Mouse (Mus musculus) hindbrain, embryonic 10.5 days (tissue): ENCODE data around the gene Dppa4. TPM values are rescaled to one million over a fixed set of nuclear protein-coding genes. Genes with fewer than 3 reads are reported as not detected.
"Not testable (repeated sequence)": the region's sequence is repeated elsewhere in the genome, so short reads cannot be mapped to it uniquely, and the experiment has no call there.

Experiments used
- DNase-seq: peaks from one replicate; pipeline ENCODE4 v3.0.0-alpha.2; 2017; ENCODE audit warnings: low spot score
- H3K27ac ChIP-seq: fragments of 300-500 bp; sonication (generic); 2 replicates; pipeline ENCODE4 v1.5.1; 2016; ENCODE audit warnings: mild to moderate bottlenecking, moderate library complexity
- H3K27me3 ChIP-seq: fragments of 300-500 bp; sonication (generic); 2 replicates; pipeline ENCODE4 v1.6.1; 2016; ENCODE audit warnings: mild to moderate bottlenecking; ENCODE audit not compliant: poor library complexity, insufficient read depth, severe bottlenecking
- H3K36me3 ChIP-seq: fragments of 300-500 bp; sonication (generic); 2 replicates; pipeline ENCODE4 v1.6.1; 2016; ENCODE audit warnings: mild to moderate bottlenecking, moderate library complexity
- H3K4me1 ChIP-seq: fragments of 300-500 bp; sonication (generic); replicated peaks from 2 replicates; pipeline ENCODE4 v1.6.1; 2016; ENCODE audit warnings: mild to moderate bottlenecking
- H3K4me3 ChIP-seq: fragments of 300-500 bp; sonication (generic); 2 replicates; pipeline ENCODE4 v1.5.1; 2016; ENCODE audit warnings: mild to moderate bottlenecking, moderate library complexity
- H3K9me3 ChIP-seq: fragments of 300-500 bp; sonication (generic); 2 replicates; pipeline ENCODE4 v1.6.1; 2016; ENCODE audit warnings: mild to moderate bottlenecking, moderate library complexity
- WGBS: fragments of 180-500 bp; shearing (Covaris S2); methylation state at CpG from one replicate; pipeline ENCODE4 v1.1.7; 2016; 5-methylcytosine and 5-hydroxymethylcytosine counted together
- polyA plus RNA-seq: library from polyadenylated mRNA; unstranded; fragments of >200 nt; fragmentation: Nextera tagmentation; extraction: Ambion mirVana; gene quantifications from 2 replicates; pipeline ENCODE4 v1.2.1, GENCODE M21; 2016

The Dppa4 gene
- polyA plus RNA-seq, 1 experiment from 2014 or later: 0.12 TPM

GRCm38 (mm10) chr16:48297384-48298136 lies 14.0 kb downstream of the Dppa4 start:
- WGBS: 81% methylated on average over 14 of the region's 14 CpGs
- no peaks in the 10 kb centered on the region for H3K27me3 ChIP-seq
- DNase-seq: no peak
- no peaks in the 10 kb centered on the region for H3K36me3 ChIP-seq
- H3K4me3 ChIP-seq: no peak overlapping the region
- no peak overlapping the region for H3K27ac ChIP-seq
- H3K4me1 ChIP-seq: no peaks in the 10 kb centered on the region
- H3K9me3 ChIP-seq: no peaks in the 10 kb centered on the region

- no peaks in the 10 kb centered on the region for H3K4me1 ChIP-seq
- H3K36me3 ChIP-seq: no peaks in the 10 kb centered on the region
- H3K4me3 ChIP-seq: no peak overlapping the region
- H3K27me3 ChIP-seq: no peaks in the 10 kb centered on the region
- 89% methylated on average over 3 of the region's 3 CpGs for WGBS
- DNase-seq: no peak
- no peaks in the 10 kb centered on the region for H3K9me3 ChIP-seq
- H3K27ac ChIP-seq: no peak overlapping the region
These were observed 16.4 kb downstream of the Dppa4 start for GRCm38 (mm10) chr16:48299884-48300283.

GRCm38 (mm10) chr16:48303509-48303908 lies 20.0 kb downstream of the Dppa4 start, which contains the start of gene Dppa2:
TSS of gene Dppa2 (plus strand) at chr16:48303908.
- Histone ChIP-seq H3K4me3 (no peak within 1 kb of the TSS), H3K27ac (no peak within 1 kb of the TSS), H3K9me3 (no peaks in the 10 kb centered on the region), H3K27me3 (no peaks in the 10 kb centered on the region), H3K4me1 (no peaks in the 10 kb centered on the region), H3K36me3 (no peaks in the 10 kb centered on the region)
- WGBS: 83% methylated on average over 7 of the region's 7 CpGs
- no peak for DNase-seq

- no peaks in the 10 kb centered on the region for H3K36me3 ChIP-seq
- no peak overlapping the region for H3K27ac ChIP-seq
- no peaks in the 10 kb centered on the region for H3K4me1 ChIP-seq
- DNase-seq: no peak
- no peaks in the 10 kb centered on the region for H3K27me3 ChIP-seq
- H3K9me3 ChIP-seq: no peaks in the 10 kb centered on the region
- 91% methylated on average over 3 of the region's 3 CpGs for WGBS
- H3K4me3 ChIP-seq: no peak overlapping the region
These were observed 20.4 kb downstream of the Dppa4 start for GRCm38 (mm10) chr16:48303983-48304382.

GRCm38 (mm10) chr16:48308916-48309315 lies 25.4 kb downstream of the Dppa4 start:
- not testable (repeated sequence) for DNase-seq, H3K4me1 ChIP-seq, H3K27ac ChIP-seq, H3K36me3 ChIP-seq, H3K27me3 ChIP-seq, H3K9me3 ChIP-seq, H3K4me3 ChIP-seq
- WGBS: 96% methylated on average over 10 of the region's 10 CpGs

- no peak overlapping the region for H3K27ac ChIP-seq
- no peaks in the 10 kb centered on the region for H3K4me1 ChIP-seq
- H3K9me3 ChIP-seq: no peaks in the 10 kb centered on the region
- H3K27me3 ChIP-seq: no peaks in the 10 kb centered on the region
- no peaks in the 10 kb centered on the region for H3K36me3 ChIP-seq
- H3K4me3 ChIP-seq: no peak overlapping the region
- DNase-seq: no peak
- WGBS: 78% methylated on average over 12 of the region's 12 CpGs
These were observed 26.5 kb downstream of the Dppa4 start for GRCm38 (mm10) chr16:48309912-48310630.

- H3K27me3 ChIP-seq: no peaks in the 10 kb centered on the region
- H3K27ac ChIP-seq: no peak overlapping the region
- no peaks in the 10 kb centered on the region for H3K9me3 ChIP-seq
- no peaks in the 10 kb centered on the region for H3K4me1 ChIP-seq
- no peaks in the 10 kb centered on the region for H3K36me3 ChIP-seq
- no peak for DNase-seq
- H3K4me3 ChIP-seq: no peak overlapping the region
- WGBS: 90% methylated on average over 3 of the region's 3 CpGs
These were observed 31.8 kb downstream of the Dppa4 start for GRCm38 (mm10) chr16:48315294-48315693.

GRCm38 (mm10) chr16:48320781-48321180 lies 37.2 kb downstream of the Dppa4 start:
- H3K27me3 ChIP-seq: no peaks in the 10 kb centered on the region
- no peak overlapping the region for H3K4me3 ChIP-seq
- no peaks in the 10 kb centered on the region for H3K4me1 ChIP-seq
- H3K36me3 ChIP-seq: no peaks in the 10 kb centered on the region
- 96% methylated on average over 6 of the region's 6 CpGs for WGBS
- no peak for DNase-seq
- H3K9me3 ChIP-seq: no peaks in the 10 kb centered on the region
- H3K27ac ChIP-seq: no peak overlapping the region

GRCm38 (mm10) chr16:48323133-48323532 lies 39.6 kb downstream of the Dppa4 start:
- Histone ChIP-seq H3K27me3 (no peaks in the 10 kb centered on the region), H3K9me3 (no peaks in the 10 kb centered on the region), H3K4me1 (no peaks in the 10 kb centered on the region), H3K4me3 (no peak overlapping the region), H3K36me3 (no peaks in the 10 kb centered on the region), H3K27ac (no peak overlapping the region)
- 74% methylated on average over 6 of the region's 6 CpGs for WGBS
- no peak for DNase-seq

- 90% methylated on average over 8 of the region's 8 CpGs for WGBS
- H3K4me3 ChIP-seq: no peak overlapping the region
- H3K27me3 ChIP-seq: no peaks in the 10 kb centered on the region
- no peaks in the 10 kb centered on the region for H3K9me3 ChIP-seq
- DNase-seq: no peak
- H3K4me1 ChIP-seq: no peaks in the 10 kb centered on the region
- H3K27ac ChIP-seq: no peak overlapping the region
- no peaks in the 10 kb centered on the region for H3K36me3 ChIP-seq
These were observed 40.2 kb downstream of the Dppa4 start for GRCm38 (mm10) chr16:48323602-48324345.

- Histone ChIP-seq H3K27me3 (no peaks in the 10 kb centered on the region), H3K4me1 (no peaks in the 10 kb centered on the region), H3K9me3 (no peaks in the 10 kb centered on the region), H3K4me3 (no peak overlapping the region), H3K27ac (no peak overlapping the region), H3K36me3 (no peaks in the 10 kb centered on the region)
- DNase-seq: peak; percentile 5
- WGBS: 64% methylated on average over 5 of the region's 5 CpGs
These were observed 43.4 kb downstream of the Dppa4 start for GRCm38 (mm10) chr16:48326903-48327302.

- Histone ChIP-seq H3K4me3 (no peak overlapping the region), H3K36me3 (no peaks in the 10 kb centered on the region), H3K27ac (no peak overlapping the region), H3K4me1 (no peaks in the 10 kb centered on the region), H3K9me3 (no peaks in the 10 kb centered on the region), H3K27me3 (no peaks in the 10 kb centered on the region)
- 87% methylated on average over 2 of the region's 2 CpGs for WGBS
- DNase-seq: no peak
These were observed 44.9 kb downstream of the Dppa4 start for GRCm38 (mm10) chr16:48328420-48328819.

- no peaks in the 10 kb centered on the region for H3K36me3 ChIP-seq
- no peaks in the 10 kb centered on the region for H3K27me3 ChIP-seq
- no peak for DNase-seq
- H3K9me3 ChIP-seq: no peaks in the 10 kb centered on the region
- no peak overlapping the region for H3K4me3 ChIP-seq
- no peak overlapping the region for H3K27ac ChIP-seq
- H3K4me1 ChIP-seq: no peaks in the 10 kb centered on the region
- 69% methylated on average over 3 of the region's 3 CpGs for WGBS
These were observed 48.3 kb downstream of the Dppa4 start for GRCm38 (mm10) chr16:48331822-48332221.
